Mouse (Mus musculus): Measurements from ENCODE around the gene Mettl26. TPM values are rescaled to one million over a fixed set of nuclear protein-coding genes. Genes with fewer than 3 reads are reported as not detected.

Mettl26 gene
- polyA plus RNA-seq, 1 experiment from 2014 or later, result 55.5 TPM

GRCm38 (mm10) chr17:25831451-25832281 lies 43.2 kb upstream of the Mettl26 start:
- peaks cover 45% of the 10 kb centered on the region for H3K36me3 ChIP-seq (replicated peaks)
- peak overlapping the region; percentile 84 for H3K4me2 ChIP-seq
- H3K9me3 ChIP-seq, result no peaks in the 10 kb centered on the region
- H3K9ac ChIP-seq, result peak overlapping the region; percentile 91
- no peaks in the 10 kb centered on the region for H3K27me3 ChIP-seq
- H3K27ac ChIP-seq, result peak overlapping the region; percentile 93; the same call in 1 of the 2 replicates
- H3K4me1 ChIP-seq, result peaks cover 82% of the 10 kb centered on the region
- ATAC-seq (ENCODE audit: low FRiP score), result no peak
- WGBS, result 70% methylated on average over 21 of the region's 21 CpGs
- H3K4me3 ChIP-seq (replicated peaks), result peak overlapping the region; percentile 83

DNA sequence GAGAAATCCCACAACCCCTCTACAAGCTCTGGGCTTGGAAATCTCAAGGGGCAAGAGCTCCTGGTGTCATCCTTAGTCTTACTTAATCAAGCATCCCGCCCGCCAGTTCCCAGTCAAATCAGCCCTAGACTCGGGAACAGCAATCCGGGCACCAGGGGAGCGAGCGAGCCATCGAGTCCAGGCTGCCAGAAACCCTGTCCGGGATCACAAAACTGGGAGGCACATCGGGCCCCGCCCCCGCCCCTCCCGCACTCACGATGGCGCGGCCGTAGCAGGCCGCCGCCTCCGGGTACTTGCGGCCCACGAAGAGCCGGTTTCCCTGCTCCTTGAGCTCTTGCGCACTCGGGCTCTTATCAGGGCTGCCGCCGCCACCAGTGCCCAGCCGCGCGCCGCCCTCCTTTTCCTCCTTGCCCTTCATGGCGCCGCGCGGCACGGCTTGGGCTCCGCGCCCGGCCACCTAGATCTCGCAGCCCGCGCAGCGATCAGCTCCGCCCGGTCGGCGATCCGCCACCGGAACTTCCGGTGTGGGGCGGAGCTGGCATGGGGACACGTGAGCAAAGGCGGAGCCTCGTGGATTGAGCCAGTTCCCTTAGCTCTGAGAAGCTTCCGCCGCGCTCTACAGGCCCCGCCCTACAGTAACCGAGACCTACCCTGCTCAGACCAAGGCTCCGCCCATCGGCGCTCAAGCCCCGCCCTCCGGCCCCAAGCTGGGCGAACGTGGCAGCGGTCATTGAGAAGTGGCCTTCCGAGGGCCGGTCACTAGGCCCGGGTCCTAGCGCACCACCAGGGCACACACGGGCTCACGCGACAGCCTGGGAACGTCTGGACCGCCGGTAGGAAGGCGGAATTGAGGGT lies 42.2 kb upstream of the Mettl26 start:
- Histone ChIP-seq H3K27ac (peak overlapping the region; percentile 93), H3K27me3 (no peaks in the 10 kb centered on the region), H3K4me1 (peaks cover 85% of the 10 kb centered on the region), H3K4me2 (peak overlapping the region; percentile 84), H3K9ac (peak overlapping the region; percentile 91), H3K9me3 (no peaks in the 10 kb centered on the region), H3K4me3 (replicated peaks) (peak overlapping the region; percentile 83), H3K36me3 (replicated peaks) (peaks cover 37% of the 10 kb centered on the region)
- WGBS, result under 1% methylated on average over 69 of the region's 77 CpGs
- peak; percentile 90 for ATAC-seq (ENCODE audit: low FRiP score)

- H3K4me1 ChIP-seq, result peaks cover 85% of the 10 kb centered on the region
- H3K27me3 ChIP-seq, result no peaks in the 10 kb centered on the region
- H3K4me3 ChIP-seq (replicated peaks), result peak within 1 kb of the TSS; percentile 83
- ATAC-seq (ENCODE audit: low FRiP score), result peak; percentile 57
- WGBS, result 0% methylated on average over 24 of the region's 24 CpGs
- H3K9ac ChIP-seq, result peak within 1 kb of the TSS; percentile 91
- H3K9me3 ChIP-seq, result no peaks in the 10 kb centered on the region
- peaks cover 41% of the 10 kb centered on the region for H3K36me3 ChIP-seq (replicated peaks)
- peak within 1 kb of the TSS; percentile 93 for H3K27ac ChIP-seq
- peak within 1 kb of the TSS; percentile 84 for H3K4me2 ChIP-seq
These were observed 41.6 kb upstream of the Mettl26 start, which contains the start of gene Stub1 for GRCm38 (mm10) chr17:25833291-25833663. TSS of gene Stub1 (minus strand) at chr17:25833404.

DNA sequence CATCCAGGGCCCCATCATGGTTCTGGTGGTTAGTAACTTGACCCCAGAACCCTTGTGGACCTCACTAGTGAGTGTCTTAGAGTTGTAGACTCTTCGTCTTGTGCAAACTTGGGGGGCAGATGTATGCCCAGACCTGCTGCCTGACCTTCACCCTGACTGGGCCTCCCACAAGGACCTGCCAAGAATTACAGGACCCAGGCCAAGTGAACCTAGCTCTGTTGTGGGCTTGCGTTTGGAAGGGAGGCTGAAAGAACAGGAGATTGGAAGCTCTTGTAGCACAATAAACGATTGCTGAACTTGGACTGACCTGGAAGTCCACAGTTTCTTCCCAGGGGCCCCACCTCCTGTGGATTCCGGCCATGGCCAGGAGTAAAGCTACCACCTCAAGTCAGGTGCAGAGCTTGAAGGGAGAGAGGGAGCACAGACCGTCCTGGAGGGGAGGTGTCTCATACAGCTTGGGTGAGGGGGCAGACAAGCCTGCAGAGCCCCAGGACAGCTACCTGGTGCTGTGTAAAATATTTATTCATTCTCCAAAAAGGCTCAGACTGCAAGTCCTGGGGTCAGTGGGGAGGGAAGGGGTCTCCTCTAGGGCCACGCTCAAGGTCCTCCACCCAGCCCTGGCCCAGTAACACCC lies 40.8 kb upstream of the Mettl26 start:
- Histone ChIP-seq H3K4me2 (peak overlapping the region; percentile 84), H3K27ac (peak overlapping the region; percentile 93; the same call in 1 of the 2 replicates), H3K27me3 (no peaks in the 10 kb centered on the region), H3K9me3 (no peaks in the 10 kb centered on the region), H3K9ac (peak overlapping the region; percentile 71), H3K4me3 (replicated peaks) (peak overlapping the region; percentile 83), H3K4me1 (peaks cover 83% of the 10 kb centered on the region), H3K36me3 (replicated peaks) (peaks cover 47% of the 10 kb centered on the region)
- no peak for ATAC-seq (ENCODE audit: low FRiP score)
- 61% methylated on average over 6 of the region's 6 CpGs for WGBS

- no peak for ATAC-seq (ENCODE audit: low FRiP score)
- H3K27ac ChIP-seq, result no peak overlapping the region
- H3K4me2 ChIP-seq, result peak overlapping the region; percentile 84
- peak overlapping the region; percentile 83 for H3K4me3 ChIP-seq (replicated peaks)
- WGBS, result 85% methylated on average over 12 of the region's 12 CpGs
- H3K36me3 ChIP-seq (replicated peaks), result peaks cover 52% of the 10 kb centered on the region
- H3K9ac ChIP-seq, result peak overlapping the region; percentile 71
- H3K27me3 ChIP-seq, result no peaks in the 10 kb centered on the region
- H3K4me1 ChIP-seq, result peaks cover 77% of the 10 kb centered on the region
- no peaks in the 10 kb centered on the region for H3K9me3 ChIP-seq
These were observed 40.2 kb upstream of the Mettl26 start for GRCm38 (mm10) chr17:25834595-25835222.

GRCm38 (mm10) chr17:25835301-25835700 lies 39.6 kb upstream of the Mettl26 start:
- WGBS, result 91% methylated on average over 7 of the region's 7 CpGs
- no peaks in the 10 kb centered on the region for H3K27me3 ChIP-seq
- no peak for ATAC-seq (ENCODE audit: low FRiP score)
- no peaks in the 10 kb centered on the region for H3K9me3 ChIP-seq
- H3K4me1 ChIP-seq, result peaks cover 71% of the 10 kb centered on the region
- H3K4me3 ChIP-seq (replicated peaks), result no peak overlapping the region
- H3K4me2 ChIP-seq, result 0 out of 2 replicates have a peak overlapping the region, but pooled peaks have one; percentile 84
- peaks cover 52% of the 10 kb centered on the region for H3K36me3 ChIP-seq (replicated peaks)
- no peak overlapping the region for H3K9ac ChIP-seq
- H3K27ac ChIP-seq, result no peak overlapping the region

GRCm38 (mm10) chr17:25835816-25836215 lies 39.1 kb upstream of the Mettl26 start:
- Histone ChIP-seq H3K27me3 (no peaks in the 10 kb centered on the region), H3K9me3 (no peaks in the 10 kb centered on the region), H3K4me2 (peak overlapping the region; percentile 84; the same call in 1 of the 2 replicates), H3K27ac (peak overlapping the region; percentile 73; the same call in 1 of the 2 replicates), H3K4me3 (replicated peaks) (no peak overlapping the region), H3K9ac (no peak overlapping the region), H3K36me3 (replicated peaks) (peaks cover 52% of the 10 kb centered on the region), H3K4me1 (peaks cover 66% of the 10 kb centered on the region)
- ATAC-seq (ENCODE audit: low FRiP score), result no peak
- WGBS, result 96% methylated on average over 16 of the region's 16 CpGs

DNA sequence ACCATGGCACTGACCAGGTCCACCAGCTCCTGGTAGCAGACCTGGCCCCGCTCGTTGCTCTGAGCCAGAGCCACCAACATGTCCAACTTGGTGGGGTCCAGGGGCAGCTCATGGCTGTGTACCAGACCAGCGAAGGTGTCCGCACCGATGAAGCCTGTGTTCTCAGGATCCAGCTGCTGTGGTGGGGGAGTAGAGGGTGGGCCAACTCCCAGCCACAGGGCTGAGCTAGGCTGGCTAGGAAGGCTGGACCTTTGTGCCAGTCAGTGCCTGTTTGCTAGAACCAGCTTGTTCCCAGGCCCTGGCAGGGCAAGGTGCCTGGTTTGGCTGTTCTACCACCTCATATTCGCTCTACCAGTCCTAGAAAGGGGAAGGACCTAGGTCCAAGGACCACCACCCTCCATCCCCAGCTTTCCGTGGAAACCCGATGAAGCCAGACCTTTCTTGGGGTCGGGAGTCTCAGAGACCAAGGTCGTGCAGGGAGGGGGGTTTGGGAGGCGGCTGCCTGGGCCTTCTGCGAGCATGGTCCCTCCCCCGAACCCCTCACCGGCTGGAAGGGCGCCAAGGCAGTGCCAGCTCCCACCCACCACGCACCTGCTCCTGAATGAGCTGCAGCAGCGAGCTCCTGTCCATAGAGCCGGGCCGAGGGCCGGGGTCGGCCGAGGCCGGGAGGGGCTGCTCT lies 38.3 kb upstream of the Mettl26 start:
- Histone ChIP-seq H3K4me3 (replicated peaks) (peak overlapping the region; percentile 38), H3K4me2 (peak overlapping the region; percentile 72), H3K27me3 (no peaks in the 10 kb centered on the region), H3K27ac (peak overlapping the region; percentile 73), H3K4me1 (peaks cover 59% of the 10 kb centered on the region), H3K9me3 (no peaks in the 10 kb centered on the region), H3K36me3 (replicated peaks) (peaks cover 52% of the 10 kb centered on the region), H3K9ac (peak overlapping the region; percentile 64)
- ATAC-seq (ENCODE audit: low FRiP score), result no peak
- 29% methylated on average over 18 of the region's 23 CpGs for WGBS

- Histone ChIP-seq H3K4me1 (peaks cover 54% of the 10 kb centered on the region), H3K27me3 (no peaks in the 10 kb centered on the region), H3K27ac (peak within 1 kb of the TSS; percentile 73), H3K4me3 (replicated peaks) (peak within 1 kb of the TSS; percentile 38), H3K9me3 (no peaks in the 10 kb centered on the region), H3K9ac (peak within 1 kb of the TSS; percentile 64), H3K36me3 (replicated peaks) (peaks cover 53% of the 10 kb centered on the region), H3K4me2 (peak within 1 kb of the TSS; percentile 72)
- 1% methylated on average over 27 of the region's 29 CpGs for WGBS
- peak; percentile 37; the same call in 1 of the 2 replicates for ATAC-seq (ENCODE audit: low FRiP score)
These were observed 37.8 kb upstream of the Mettl26 start, which contains the start of gene Rhbdl1 for GRCm38 (mm10) chr17:25837076-25837410. TSS of gene Rhbdl1 (minus strand) at chr17:25837295.

- H3K4me3 ChIP-seq (replicated peaks), result no peak overlapping the region
- peaks cover 58% of the 10 kb centered on the region for H3K36me3 ChIP-seq (replicated peaks)
- peaks cover 51% of the 10 kb centered on the region for H3K4me1 ChIP-seq
- peak overlapping the region; percentile 73 for H3K27ac ChIP-seq
- peak overlapping the region; percentile 64; the same call in 1 of the 2 replicates for H3K9ac ChIP-seq
- no peaks in the 10 kb centered on the region for H3K27me3 ChIP-seq
- no peaks in the 10 kb centered on the region for H3K9me3 ChIP-seq
- peak overlapping the region; percentile 72 for H3K4me2 ChIP-seq
- no peak for ATAC-seq (ENCODE audit: low FRiP score)
- WGBS, result 40% methylated on average over 3 of the region's 3 CpGs
These were observed 37.3 kb upstream of the Mettl26 start for GRCm38 (mm10) chr17:25837533-25837932.

DNA sequence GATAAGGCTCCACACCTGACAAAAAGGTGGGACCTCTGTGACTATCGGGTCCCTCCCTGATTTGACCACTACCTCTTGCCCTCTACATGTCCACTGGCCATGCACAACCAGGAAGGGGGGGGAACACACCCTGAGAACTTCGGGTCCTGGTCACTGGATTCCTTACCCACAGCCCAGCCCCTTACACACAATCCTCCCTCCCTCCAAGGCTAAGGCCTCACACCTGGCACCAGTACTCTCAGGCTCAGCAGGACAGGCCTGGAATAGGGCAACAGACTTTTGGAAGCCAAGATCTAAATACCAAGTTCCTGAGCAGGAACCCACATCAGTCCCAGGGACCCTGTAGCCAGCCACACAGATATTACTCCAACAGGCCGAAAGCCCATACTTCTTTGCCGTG lies 36.0 kb upstream of the Mettl26 start:
- H3K9ac ChIP-seq, result no peak overlapping the region
- WGBS, result 83% methylated on average over 4 of the region's 4 CpGs
- H3K27me3 ChIP-seq, result no peaks in the 10 kb centered on the region
- no peak overlapping the region for H3K27ac ChIP-seq
- peaks cover 57% of the 10 kb centered on the region for H3K4me1 ChIP-seq
- H3K4me3 ChIP-seq (replicated peaks), result no peak overlapping the region
- no peaks in the 10 kb centered on the region for H3K9me3 ChIP-seq
- H3K36me3 ChIP-seq (replicated peaks), result peaks cover 58% of the 10 kb centered on the region
- no peak for ATAC-seq (ENCODE audit: low FRiP score)
- H3K4me2 ChIP-seq, result no peak overlapping the region
